Mouse (Mus musculus): ENCODE measurements around the gene Vmn2r95.
"Not testable (repeated sequence)": the region's sequence is repeated elsewhere in the genome, so short reads cannot be mapped to it uniquely, and the experiment has no call there.

Gene Vmn2r95

DNA sequence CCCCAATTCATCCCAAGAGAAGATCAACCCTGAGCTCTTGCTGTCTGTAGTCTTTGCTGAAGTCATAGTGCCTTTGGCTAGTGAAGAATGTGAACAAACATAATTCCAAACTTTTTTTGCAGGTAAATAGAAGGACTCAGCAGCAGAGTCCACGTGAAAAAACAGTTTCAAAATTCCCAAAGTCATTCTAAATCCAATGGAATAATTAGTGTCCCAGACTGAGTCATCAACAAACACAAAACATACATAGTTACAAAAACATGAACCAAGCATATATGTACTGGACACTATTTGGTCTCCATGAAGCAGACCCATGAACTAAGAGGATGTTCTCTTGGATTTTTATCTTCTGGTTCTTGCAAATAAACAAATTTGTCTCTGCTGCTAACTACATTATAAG, at the start of gene Vmn2r95:
TSS of gene Vmn2r95 (plus strand) at position 301 of the 400 bp plus-strand sequence.
- DNase-seq (ENCODE audit: low spot score), result no peak

DNA sequence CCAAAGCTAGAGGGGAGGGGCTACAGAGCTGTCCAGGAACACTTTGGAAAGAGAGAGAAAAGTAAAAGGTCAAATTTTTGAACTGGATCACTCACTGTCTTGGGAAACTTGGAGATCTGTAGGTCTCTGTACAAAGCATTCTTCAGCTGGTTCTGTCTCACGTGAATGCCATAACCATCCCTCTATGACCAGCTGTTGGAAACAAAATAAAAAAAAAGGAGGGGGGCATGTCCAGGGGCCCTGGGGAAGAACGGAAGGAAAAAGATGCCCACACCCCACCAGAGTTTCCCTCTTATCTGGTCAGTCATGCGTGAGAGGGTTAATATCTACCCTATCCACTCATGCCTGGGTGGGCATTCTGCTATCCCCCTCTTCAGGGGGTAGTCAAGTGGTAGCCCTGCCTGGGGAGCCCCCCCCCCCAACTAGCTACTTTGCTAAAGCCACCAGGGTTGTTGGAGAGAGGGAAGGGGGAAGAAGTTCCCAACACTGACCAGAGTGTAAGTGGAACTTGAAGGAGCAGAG, 31.8 kb downstream of the Vmn2r95 start:
- no peak for DNase-seq (ENCODE audit: low spot score)

DNA sequence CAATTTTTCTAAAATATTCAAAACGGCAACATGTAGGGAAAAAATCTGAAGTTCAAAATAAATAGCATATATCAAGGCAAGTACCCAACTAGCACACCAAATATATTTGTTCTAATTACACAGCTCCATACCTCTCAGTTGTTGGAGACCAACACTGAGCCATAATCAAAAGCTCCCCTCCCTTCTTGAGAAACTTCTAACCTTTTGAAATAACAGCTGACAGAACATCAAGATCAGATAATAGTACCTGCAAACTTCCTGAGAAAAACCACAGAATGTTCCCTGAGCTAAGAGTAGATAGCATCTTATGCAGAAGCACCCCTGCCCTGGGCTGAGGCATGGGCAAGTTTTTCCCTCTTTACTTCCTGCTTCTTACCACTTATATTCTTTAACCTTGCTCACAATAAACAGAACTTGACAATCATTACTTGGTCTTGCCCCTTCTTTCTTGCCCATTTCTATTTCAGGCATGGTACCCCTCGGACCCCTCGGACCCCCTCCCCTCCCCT, 34.3 kb downstream of the Vmn2r95 start:
- not testable (repeated sequence) for DNase-seq (ENCODE audit: low spot score)

DNA sequence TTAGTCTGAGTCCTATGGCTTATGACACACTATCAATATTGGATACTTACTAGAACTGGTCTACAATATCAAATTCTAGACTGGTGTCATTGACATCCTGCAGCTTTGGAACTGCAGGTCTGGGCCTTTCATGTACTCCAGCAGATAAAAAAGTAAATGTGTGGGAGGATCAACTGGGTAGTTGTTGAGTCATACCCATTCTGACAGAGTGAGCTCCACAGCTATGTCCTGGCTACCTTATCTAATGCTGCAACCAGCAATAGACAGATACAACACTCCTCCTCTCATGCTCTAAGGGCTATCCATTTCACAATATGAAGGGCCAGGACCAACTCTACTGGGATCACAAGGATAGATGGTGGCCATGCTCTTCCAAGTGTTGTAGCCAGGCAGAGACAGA, 38.8 kb downstream of the Vmn2r95 start:
- DNase-seq (ENCODE audit: low spot score), result no peak

DNA sequence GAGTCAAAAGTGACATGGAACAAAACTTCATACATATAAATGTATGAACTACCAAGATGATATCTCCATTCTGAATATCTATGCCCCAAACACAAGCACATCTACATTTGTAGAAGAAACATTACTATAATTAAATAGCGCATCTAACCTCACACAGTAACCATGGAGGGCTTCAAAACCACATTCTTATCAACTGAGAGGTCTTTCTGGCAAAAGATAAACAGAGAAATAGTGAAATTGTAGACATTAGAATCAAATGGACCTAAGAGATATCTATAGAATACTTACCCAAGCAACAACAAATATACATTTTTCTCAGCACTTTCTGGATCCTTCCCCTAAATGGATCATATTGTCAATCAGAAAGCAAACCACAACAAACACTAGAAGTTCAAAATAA, 56.0 kb downstream of the Vmn2r95 start:
- DNase-seq (ENCODE audit: low spot score), result no peak
